Mouse (Mus musculus): Measurements from ENCODE around the gene Gm6685. TPM values are rescaled to one million over a fixed set of nuclear protein-coding genes. Genes with fewer than 3 reads are reported as not detected.
"Not testable (repeated sequence)": the region's sequence is repeated elsewhere in the genome, so short reads cannot be mapped to it uniquely, and the experiment has no call there.

The Gm6685 gene
- total RNA-seq (2022) = 10 to 100 TPM in 1 of 4 experiments, 1 to 10 TPM in 3; 4.8 to 10.1 (median 8.4) TPM

GRCm38 (mm10) chr11:28339224-28340150, at the start of gene Gm6685:
Gene Gm6685, minus strand, starts transcription at chr11:28339867.
- not testable (repeated sequence) for DNase-seq (ENCODE audit: low spot score in 2 of 2)

GRCm38 (mm10) chr11:28375891-28376290, 36.2 kb upstream of the Gm6685 start:
- no peak for DNase-seq (ENCODE audit: low spot score in 2 of 2)

- no peak for DNase-seq (ENCODE audit: low spot score in 2 of 2)
These were observed 35.0 kb upstream of the Gm6685 start for GRCm38 (mm10) chr11:28374636-28375035.

DNA sequence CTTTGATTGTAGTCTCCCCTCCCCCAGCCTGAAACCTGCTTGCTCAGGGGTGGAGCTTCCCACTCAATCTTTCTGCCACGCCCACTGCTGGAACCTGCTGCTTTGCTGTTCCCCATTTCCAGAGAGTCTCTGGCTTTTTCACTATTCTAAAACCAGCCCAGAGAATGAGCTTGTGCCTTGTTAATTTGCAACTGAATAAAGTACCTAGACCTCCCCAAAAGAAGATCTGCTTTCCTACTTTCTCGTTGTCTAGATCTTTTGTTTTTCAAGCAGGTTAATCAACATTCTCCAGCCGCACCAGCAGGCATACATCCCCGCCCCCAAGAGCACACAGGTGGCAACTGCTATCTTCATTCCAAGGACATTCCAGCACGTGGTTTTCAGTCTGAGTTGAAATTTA, 31.7 kb upstream of the Gm6685 start:
- not testable (repeated sequence) for DNase-seq (ENCODE audit: low spot score in 2 of 2)

DNA sequence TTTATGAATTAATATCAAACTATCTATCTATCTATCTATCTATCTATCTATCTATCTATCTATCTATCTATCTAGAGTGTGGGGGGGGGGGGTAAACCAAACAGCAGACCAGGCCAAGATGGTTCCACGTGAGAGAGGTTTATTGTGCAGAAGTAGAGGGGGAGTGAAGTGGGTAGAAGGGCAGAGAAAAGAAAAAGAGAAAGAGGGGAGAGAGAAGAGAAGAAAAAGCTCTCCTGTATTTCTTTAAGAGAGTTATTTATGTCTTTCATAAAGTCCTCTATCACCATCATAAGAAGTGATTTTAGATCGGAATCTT, 26.2 kb upstream of the Gm6685 start:
- DNase-seq (ENCODE audit: low spot score in 2 of 2) = no peak

GRCm38 (mm10) chr11:28365209-28365928, 25.7 kb upstream of the Gm6685 start:
- DNase-seq (ENCODE audit: low spot score in 2 of 2) = peak; percentile 43 to 67

DNA sequence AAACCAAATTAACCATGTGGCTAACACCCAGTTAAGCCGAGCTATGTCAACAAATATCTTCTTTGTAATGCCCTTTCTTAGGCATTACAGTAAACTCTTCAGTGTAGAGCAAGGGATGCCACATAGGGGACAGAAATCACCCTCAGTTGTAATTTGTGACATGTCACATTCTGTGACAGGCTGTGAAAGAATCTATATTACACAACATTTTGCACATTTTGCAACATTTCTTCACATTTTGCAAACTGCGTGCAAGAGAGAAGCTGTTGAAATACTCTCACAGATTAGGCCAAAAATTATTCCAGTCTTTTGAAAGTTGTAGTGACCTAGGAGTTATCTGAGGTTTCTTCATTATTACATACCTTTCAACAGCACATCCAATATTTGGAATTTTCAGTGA, 3.8 kb upstream of the Gm6685 start:
- DNase-seq (ENCODE audit: low spot score in 2 of 2) = no peak

DNA sequence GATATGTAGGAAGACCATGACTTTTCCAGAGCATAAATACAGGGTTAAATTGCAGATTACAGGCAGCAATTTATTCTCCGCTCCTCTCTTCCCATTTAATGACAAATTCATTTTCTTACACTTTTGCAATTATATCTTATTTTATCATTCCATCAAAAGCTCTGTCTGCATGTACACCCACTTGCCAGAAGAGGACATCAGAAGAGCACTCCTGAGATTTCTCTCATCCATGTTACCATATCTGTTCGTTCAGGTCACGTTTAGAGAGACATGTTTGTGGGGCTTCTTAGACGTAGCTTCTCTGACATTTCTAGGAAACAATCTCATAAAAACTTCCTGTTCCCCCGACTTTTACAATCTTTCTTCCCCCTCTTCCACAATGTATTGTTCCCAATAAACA, 2.2 kb upstream of the Gm6685 start:
- DNase-seq (ENCODE audit: low spot score in 2 of 2) = no peak

- DNase-seq (ENCODE audit: low spot score in 2 of 2) = no peak
These were observed 11.8 kb downstream of the Gm6685 start for GRCm38 (mm10) chr11:28327878-28328277.

DNA sequence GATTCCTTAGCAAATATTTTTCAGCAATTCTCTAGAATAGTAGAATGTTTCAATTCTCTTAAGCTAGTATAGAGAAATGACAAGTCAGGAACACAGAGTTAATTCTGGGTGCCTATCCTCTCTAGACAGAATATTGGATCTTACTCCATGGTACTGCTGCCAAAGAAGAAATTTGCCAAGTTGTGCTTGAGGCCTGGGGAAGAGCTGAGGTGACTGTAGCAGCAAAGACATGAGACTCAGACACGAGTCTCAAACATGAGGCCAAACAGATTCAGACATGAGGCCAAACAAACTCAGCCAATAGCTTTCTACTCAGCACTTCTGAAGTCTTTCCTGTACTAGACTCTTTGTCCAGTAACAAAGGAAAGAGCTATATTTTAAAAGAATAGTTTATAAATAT, 26.3 kb downstream of the Gm6685 start:
- DNase-seq (ENCODE audit: low spot score in 2 of 2) = no peak

DNA sequence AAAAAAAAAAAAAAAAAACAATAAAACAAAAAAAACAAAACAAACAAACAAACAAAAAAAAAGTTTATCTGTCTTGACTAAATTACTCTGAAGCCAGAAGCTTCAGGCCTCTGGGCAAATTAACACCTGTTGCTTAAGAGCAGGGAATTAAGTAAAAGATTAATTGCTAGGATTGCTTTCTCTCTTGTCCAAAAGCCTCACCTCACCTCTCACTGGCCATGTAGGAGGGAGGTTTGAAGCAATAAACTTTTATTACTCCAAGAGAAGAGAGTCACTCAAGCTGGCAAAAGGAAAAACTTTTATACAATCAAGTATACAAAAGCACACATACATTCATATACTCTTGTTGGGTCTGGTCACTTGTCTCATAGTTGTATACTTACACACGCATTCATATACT, 31.9 kb downstream of the Gm6685 start:
- DNase-seq (ENCODE audit: low spot score in 2 of 2) = no peak

GRCm38 (mm10) chr11:28290440-28290839, 49.2 kb downstream of the Gm6685 start:
- no peak for DNase-seq (ENCODE audit: low spot score in 2 of 2)

Other genes starting within 250 kb of the Gm6685 start
- 10 to 100 TPM; 74.2 to 83.1 (median 78.1) TPM for gene Ccdc85a, start 244.5 kb upstream of the Gm6685 start, total RNA-seq (2022)